Mouse (Mus musculus) G1E (cell line): ENCODE data around the gene Ppara. TPM values are rescaled to one million over a fixed set of nuclear protein-coding genes. Genes with fewer than 3 reads are reported as not detected.

Experiments used
- ATAC-seq: 2 replicates; pipeline ENCODE4 v1.8.0; 2016; ENCODE audit warnings: mild to moderate bottlenecking; ENCODE audit not compliant: insufficient number of reproducible peaks, poor library complexity, low FRiP score, severe bottlenecking; ENCODE audit errors: extremely low read depth
- DNase-seq: peaks from one replicate; pipeline ENCODE4 v3.0.0; 2012; ENCODE audit warnings: low spot score
- H3K27me3 ChIP-seq: 2 replicates; pipeline ENCODE4 v1.6.1; 2012; ENCODE audit warnings: mild to moderate bottlenecking, low read length, inconsistent platforms; ENCODE audit not compliant: insufficient read depth
- H3K36me3 ChIP-seq: replicated peaks from 2 replicates; pipeline ENCODE3; 2012; ENCODE audit warnings: mild to moderate bottlenecking, inconsistent platforms
- H3K4me1 ChIP-seq: 2 replicates; pipeline ENCODE4 v1.6.1; 2012; ENCODE audit warnings: low read depth, low read length, inconsistent platforms, mixed read lengths; ENCODE audit not compliant: insufficient read depth
- H3K4me3 ChIP-seq: 2 replicates; pipeline ENCODE4 v1.5.1; 2012; ENCODE audit warnings: low read depth, mild to moderate bottlenecking, inconsistent platforms, low read length, moderate library complexity, mixed read lengths
- H3K9me3 ChIP-seq: replicated peaks from 2 replicates; pipeline ENCODE4 v1.6.1; 2012; ENCODE audit warnings: inconsistent platforms
- CTCF ChIP-seq: IDR thresholded peaks from 2 replicates; pipeline ENCODE4 v1.5.1; 2012; ENCODE audit warnings: low read depth, low read length, inconsistent platforms, mixed read lengths
- GATA1 ChIP-seq: IDR thresholded peaks from 2 replicates; pipeline ENCODE4 v1.6.1; 2012; ENCODE audit warnings: borderline replicate concordance, low read length, inconsistent platforms, mixed read lengths
- GATA2 ChIP-seq: IDR thresholded peaks from 2 replicates; pipeline ENCODE4 v1.6.1; 2012; ENCODE audit warnings: low read depth, low read length, inconsistent platforms, borderline replicate concordance
- POLR2AphosphoS5 ChIP-seq: IDR thresholded peaks from 2 replicates; pipeline ENCODE4 v1.6.1; 2012; ENCODE audit warnings: low read depth, low read length, inconsistent platforms; ENCODE audit not compliant: insufficient replicate concordance
- TAL1 ChIP-seq: conservative IDR thresholded peaks from 2 replicates; pipeline ENCODE4 v1.6.1; 2012; ENCODE audit warnings: low read depth, low read length, inconsistent platforms, mixed read lengths
- polyA plus RNA-seq: library from polyadenylated mRNA; stranded (reverse); fragments of >175 nt; gene quantifications from 2 replicates; pipeline ENCODE4 v1.2.3, GENCODE M21; 2012
- total RNA-seq, 2 experiments: library from RNA; stranded (forward) in 1 of 2; stranded (reverse) in 1 of 2; fragments of 200-1000 nt in 1 of 2; fragments of >200 nt in 1 of 2; fragmentation: Nextera tagmentation in 1 of 2; gene quantifications; 2 replicates each; pipeline ENCODE4 v1.2.3; 2014 to 2017

Gene Ppara
- total and polyA plus RNA-seq, 3 experiments = 0.11 TPM; not detected in 2

- no peak overlapping the region for H3K4me3 ChIP-seq
- peaks cover 10% of the 10 kb centered on the region; the same call in 1 of the 2 replicates for H3K27me3 ChIP-seq
- ATAC-seq (no peak), DNase-seq (no peak)
- H3K4me1 ChIP-seq = no peaks in the 10 kb centered on the region
- TF ChIP-seq POLR2AphosphoS5 (no peak), CTCF (no peak), TAL1 (no peak), GATA1 (no peak), GATA2 (no peak)
- peaks cover 49% of the 10 kb centered on the region for H3K36me3 ChIP-seq
- no peaks in the 10 kb centered on the region for H3K9me3 ChIP-seq
Observed at GRCm38 (mm10) chr15:85703858-85704257, 30.9 kb upstream of the Ppara start.

- no peak for ATAC-seq
- DNase-seq = no peak
- no peak for TF ChIP-seq GATA2
- TF ChIP-seq POLR2AphosphoS5 = no peak
- no peak for TF ChIP-seq GATA1
- TF ChIP-seq CTCF = no peak
- no peak for TF ChIP-seq TAL1
- Histone ChIP-seq H3K27me3 (peaks cover 10% of the 10 kb centered on the region; the same call in 1 of the 2 replicates), H3K4me3 (no peak overlapping the region), H3K4me1 (no peaks in the 10 kb centered on the region), H3K36me3 (peaks cover 46% of the 10 kb centered on the region), H3K9me3 (no peaks in the 10 kb centered on the region)
Observed at GRCm38 (mm10) chr15:85704341-85705012, 30.3 kb upstream of the Ppara start.

GRCm38 (mm10) chr15:85705013-85705528 lies 29.7 kb upstream of the Ppara start:
- Histone ChIP-seq H3K4me3 (no peak overlapping the region), H3K27me3 (peaks cover 10% of the 10 kb centered on the region; the same call in 1 of the 2 replicates), H3K9me3 (no peaks in the 10 kb centered on the region), H3K36me3 (peaks cover 40% of the 10 kb centered on the region), H3K4me1 (no peaks in the 10 kb centered on the region)
- DNase-seq = no peak
- no peak for ATAC-seq
- no peak for TF ChIP-seq GATA2
- no peak for TF ChIP-seq GATA1
- no peak for TF ChIP-seq CTCF
- TF ChIP-seq TAL1 = no peak
- TF ChIP-seq POLR2AphosphoS5 = no peak

GRCm38 (mm10) chr15:85705566-85706332 lies 29.0 kb upstream of the Ppara start:
- Histone ChIP-seq H3K4me1 (0 out of 2 replicates have a peak, but pooled peaks cover under 1% of the 10 kb centered on the region), H3K4me3 (no peak overlapping the region), H3K36me3 (peaks cover 37% of the 10 kb centered on the region), H3K9me3 (no peaks in the 10 kb centered on the region), H3K27me3 (peaks cover 10% of the 10 kb centered on the region; the same call in 1 of the 2 replicates)
- ATAC-seq (no peak), DNase-seq (no peak)
- no peak for TF ChIP-seq CTCF
- TF ChIP-seq TAL1 = no peak
- no peak for TF ChIP-seq GATA2
- TF ChIP-seq POLR2AphosphoS5 = no peak
- no peak for TF ChIP-seq GATA1

- no peak for TF ChIP-seq GATA2
- TF ChIP-seq TAL1 = no peak
- no peak for TF ChIP-seq POLR2AphosphoS5
- no peak for TF ChIP-seq CTCF
- no peak for TF ChIP-seq GATA1
- 0 out of 2 replicates have a peak, but pooled peaks cover 2% of the 10 kb centered on the region for H3K4me1 ChIP-seq
- no peak for DNase-seq
- peaks cover 32% of the 10 kb centered on the region for H3K36me3 ChIP-seq
- peaks cover 12% of the 10 kb centered on the region; the same call in 1 of the 2 replicates for H3K27me3 ChIP-seq
- H3K4me3 ChIP-seq = no peak overlapping the region
- ATAC-seq = no peak
- no peaks in the 10 kb centered on the region for H3K9me3 ChIP-seq
Observed at GRCm38 (mm10) chr15:85706527-85706926, 28.3 kb upstream of the Ppara start.

GRCm38 (mm10) chr15:85707017-85707416 lies 27.8 kb upstream of the Ppara start:
- DNase-seq = no peak
- 0 out of 2 replicates have a peak, but pooled peaks cover 2% of the 10 kb centered on the region for H3K4me1 ChIP-seq
- H3K4me3 ChIP-seq = no peak overlapping the region
- H3K9me3 ChIP-seq = no peaks in the 10 kb centered on the region
- TF ChIP-seq TAL1 = no peak
- no peak for TF ChIP-seq CTCF
- TF ChIP-seq GATA1 = no peak
- TF ChIP-seq POLR2AphosphoS5 = no peak
- TF ChIP-seq GATA2 = no peak
- peaks cover 27% of the 10 kb centered on the region for H3K36me3 ChIP-seq
- peaks cover 17% of the 10 kb centered on the region; the same call in 1 of the 2 replicates for H3K27me3 ChIP-seq
- no peak for ATAC-seq
